Mouse (Mus musculus): Measurements from ENCODE around the gene Hltf.

Hltf gene

DNA sequence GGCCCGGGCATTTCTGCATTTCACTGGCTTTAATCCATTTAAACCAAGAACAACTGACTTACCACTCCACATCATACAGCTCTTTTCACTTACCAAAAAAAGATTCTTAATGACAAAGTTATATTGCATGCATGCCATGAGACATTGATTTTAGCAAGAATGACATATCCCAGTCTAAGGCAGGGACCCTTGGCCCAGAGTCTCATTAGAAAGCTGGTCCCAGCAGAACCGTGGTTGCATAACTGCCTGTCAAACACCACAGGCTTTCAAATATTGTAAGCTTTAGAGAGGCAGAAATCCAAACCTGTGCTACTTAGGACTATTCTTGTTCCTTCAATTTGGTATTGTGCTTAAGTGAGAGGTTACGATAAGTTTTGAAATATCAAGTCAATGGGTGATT is 86.1 kb downstream of the Hltf start:
- DNase-seq (ENCODE audit: extremely low read depth, insufficient read length, low spot score), result no peak

DNA sequence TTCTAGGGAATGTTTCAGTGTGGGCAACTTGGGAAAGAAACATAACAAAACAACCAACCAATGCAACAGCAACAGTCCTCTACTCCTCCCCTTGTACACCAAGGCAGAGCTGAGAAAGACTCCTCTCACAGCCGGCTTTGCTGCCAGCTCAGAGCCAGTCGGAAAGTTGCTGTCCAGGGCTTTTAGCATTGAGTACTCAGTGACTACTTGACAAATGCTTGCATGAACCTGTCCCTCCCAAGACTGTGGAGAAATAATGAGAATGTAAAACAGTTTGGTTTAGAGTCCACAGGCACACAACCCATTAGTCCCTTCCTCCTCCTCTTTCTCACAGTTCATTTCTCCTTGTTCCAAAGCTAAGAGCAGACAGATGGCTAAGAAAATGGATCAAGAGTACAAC is 86.8 kb downstream of the Hltf start:
- DNase-seq (ENCODE audit: extremely low read depth, insufficient read length, low spot score), result no peak

DNA sequence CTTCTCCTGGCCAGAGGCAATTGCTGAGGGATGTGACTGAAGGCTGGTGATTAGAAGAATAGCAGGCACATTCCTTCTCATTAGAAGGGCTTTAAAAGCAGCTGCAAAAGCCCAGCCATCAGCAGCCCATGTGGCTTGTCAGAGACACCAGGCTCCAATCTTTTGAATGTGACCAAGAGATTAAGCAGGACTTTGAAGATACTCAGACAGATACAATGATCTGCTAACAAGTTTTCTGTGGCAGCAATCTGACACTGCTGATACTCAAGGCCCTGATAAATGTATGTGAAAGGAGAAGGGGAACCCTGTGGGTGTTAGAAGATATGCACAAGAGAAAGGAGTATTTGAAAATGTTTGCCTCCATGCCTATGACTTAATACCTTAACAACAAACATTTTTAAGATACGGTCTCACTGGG is 88.1 kb downstream of the Hltf start:
- DNase-seq (ENCODE audit: extremely low read depth, insufficient read length, low spot score), result no peak

DNA sequence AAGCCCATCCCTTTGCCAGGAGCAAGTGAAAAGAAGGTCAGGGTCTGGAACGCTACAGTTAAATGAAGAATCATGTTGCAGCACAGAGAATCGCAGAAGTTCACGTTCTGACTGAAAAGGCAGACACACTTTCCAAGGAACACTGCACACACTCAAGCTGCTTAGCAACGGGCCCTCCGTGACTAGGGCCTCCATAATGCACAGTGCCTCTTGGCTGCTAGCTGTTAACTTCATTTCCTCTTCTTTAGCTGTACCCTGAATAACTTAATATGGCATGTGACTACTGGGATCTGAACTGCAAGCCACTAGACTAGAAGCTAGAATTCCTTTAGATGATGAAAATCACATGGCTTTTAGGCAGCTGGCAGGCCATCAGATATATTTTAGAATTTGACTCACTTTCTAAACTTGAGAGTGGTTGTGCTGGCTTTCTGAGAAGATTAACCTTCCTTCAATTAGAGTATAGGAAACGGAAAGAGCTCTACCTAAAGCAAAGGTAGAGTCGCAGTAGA is 89.3 kb downstream of the Hltf start:
- no peak for DNase-seq (ENCODE audit: extremely low read depth, insufficient read length, low spot score)

DNA sequence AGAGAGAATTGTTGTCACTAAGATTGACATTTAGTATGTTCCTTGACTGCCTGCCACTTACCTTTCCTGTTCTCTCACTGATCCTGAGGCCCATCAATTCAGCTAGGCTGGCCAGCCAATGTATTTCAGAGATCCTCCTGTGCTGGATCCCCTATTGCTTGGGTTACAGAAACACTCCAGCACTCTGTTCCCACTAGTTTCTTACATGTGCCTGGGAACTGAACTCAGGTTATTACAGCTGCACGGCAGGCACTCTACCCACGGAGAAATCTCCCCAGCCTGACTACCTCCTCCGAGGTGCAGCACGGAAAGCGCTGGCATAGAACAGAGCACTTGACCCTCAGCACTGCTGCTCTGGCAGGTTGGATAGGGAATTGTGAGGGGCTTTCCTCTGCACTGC is 90.0 kb downstream of the Hltf start:
- DNase-seq (ENCODE audit: extremely low read depth, insufficient read length, low spot score), result no peak

DNA sequence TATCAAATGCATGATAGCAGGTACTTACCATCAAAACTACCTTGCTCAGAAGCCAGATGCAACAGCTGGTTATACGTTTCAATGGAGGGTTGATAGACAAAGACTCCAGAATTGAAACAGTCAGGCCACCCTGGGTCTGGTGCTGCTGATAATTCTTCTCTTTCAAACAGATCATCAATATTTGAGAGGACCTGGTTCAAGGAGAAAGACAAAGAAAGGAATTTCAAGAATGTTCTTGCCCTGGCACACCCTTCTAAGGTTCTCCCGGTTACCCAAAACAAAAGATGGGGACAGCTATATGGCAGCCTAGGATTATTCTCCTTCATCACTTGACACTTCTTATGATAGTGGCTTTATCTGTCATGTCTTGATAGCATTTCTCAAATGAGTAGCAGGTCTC is 92.9 kb downstream of the Hltf start:
- no peak for DNase-seq (ENCODE audit: extremely low read depth, insufficient read length, low spot score)

DNA sequence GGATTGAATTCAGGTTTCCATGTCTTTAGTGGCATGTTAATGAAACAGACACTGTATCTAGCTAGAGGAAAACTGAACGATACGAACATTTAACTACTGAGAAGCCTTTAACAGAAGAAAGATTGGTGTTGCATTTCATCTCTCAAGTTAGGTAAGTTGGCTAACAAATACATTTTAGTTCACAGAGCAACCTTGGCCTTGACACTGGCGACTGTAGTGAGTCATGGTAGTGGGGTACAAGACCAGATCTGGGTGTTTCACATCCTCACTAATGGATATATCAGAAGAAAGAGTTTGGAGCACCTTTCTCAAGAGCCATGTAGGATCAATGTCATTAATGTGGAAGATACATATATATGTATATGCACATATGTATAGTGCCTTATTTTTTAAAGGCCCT is 94.0 kb downstream of the Hltf start:
- no peak for DNase-seq (ENCODE audit: extremely low read depth, insufficient read length, low spot score)

DNA sequence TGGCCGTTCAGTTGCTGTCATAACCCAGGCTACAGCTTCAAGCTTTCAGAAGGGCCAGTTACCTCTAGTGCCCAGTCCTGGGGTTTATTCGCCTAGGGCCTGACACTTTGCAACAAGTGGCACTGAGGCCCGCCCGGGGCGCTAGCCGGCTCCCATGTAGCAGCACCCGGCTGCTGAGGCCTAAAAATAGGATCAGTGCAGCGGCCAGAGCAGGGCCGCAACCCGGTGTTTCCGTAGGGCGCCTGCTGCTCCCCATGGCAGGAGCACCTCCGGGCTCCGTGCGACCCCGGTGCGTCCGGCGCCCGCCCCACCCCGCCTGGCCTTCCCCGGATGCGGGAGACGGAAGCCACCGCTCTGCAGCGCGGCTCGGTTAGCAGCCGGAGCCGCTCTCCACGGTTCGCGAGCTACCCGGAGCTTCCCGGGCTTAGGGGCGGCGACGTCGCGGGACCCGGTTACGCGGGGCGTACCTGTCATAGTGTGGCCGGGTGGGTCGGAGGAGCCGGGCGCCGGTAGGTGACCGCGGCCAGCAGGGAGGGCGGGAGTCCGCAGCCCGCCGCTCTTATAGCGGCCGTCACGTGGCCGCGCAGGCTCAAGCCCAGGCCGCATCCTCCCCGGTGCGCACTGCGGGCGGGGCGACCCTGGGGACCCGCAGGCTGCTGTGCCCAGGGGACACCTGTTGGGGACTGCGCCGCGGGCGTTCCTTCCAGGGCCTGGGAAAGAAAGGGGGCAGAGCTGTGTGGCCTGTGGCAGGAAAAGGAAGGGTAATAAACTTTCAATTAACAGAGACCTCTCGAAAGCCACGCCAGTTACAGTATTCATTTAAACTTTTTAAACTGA is 97.1 kb downstream of the Hltf start, which contains the start of gene Gyg:
Gene Gyg (minus strand): TSS at position 787 of the 837 bp plus-strand sequence.
- peak; percentile 83 for DNase-seq (ENCODE audit: extremely low read depth, insufficient read length, low spot score)

DNA sequence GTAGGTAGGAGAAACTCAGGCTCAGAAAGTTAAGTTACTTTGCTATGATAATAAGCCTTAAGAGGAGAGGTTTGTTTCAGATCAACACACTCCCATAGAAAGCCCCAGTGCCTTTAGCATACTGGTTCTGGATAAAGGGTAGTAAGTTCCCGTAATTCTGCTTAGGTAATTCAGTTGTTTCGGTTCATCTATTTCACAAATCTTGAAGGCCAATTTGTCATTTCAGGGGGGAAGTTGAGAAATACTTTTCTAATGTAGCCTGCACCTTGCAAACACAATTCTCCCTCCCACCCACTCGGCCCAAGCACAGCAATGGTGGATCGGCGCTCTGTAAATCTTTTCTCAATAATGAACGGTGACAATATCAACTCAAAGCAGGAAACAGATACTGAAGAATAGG is 97.9 kb downstream of the Hltf start:
- DNase-seq (ENCODE audit: extremely low read depth, insufficient read length, low spot score), result no peak

DNA sequence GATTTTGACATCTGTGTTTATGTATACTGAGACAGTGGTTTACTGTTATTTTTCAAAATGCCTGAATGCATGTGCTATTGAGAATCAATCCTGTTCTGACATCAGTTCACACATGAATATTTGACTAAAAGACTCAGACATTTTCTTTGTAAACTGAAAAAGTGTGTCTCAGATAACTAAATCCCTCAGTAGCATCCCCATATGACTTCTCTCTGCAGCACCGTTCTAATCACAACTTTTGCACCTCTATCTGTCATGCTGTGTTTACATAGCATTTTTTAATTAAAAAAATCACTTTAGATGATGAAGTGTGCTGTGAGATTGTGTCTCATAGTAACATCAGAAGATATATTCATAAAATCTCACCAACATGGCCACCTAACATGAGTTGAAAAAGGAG is 109.9 kb downstream of the Hltf start:
- no peak for DNase-seq (ENCODE audit: extremely low read depth, insufficient read length, low spot score)

Measured in 3134 (cell line).